Mouse (Mus musculus) fat pad, adult 2 months (tissue): ENCODE results near the gene Snx14.

Source experiments
- DNase-seq: peaks from one replicate; pipeline ENCODE4 v3.0.0-alpha.2; 2011; ENCODE audit warnings: low read depth, low spot score; ENCODE audit errors: extremely low read depth

Snx14 gene

GRCm38 (mm10) chr9:88388826-88389225 is 49.9 kb downstream of the Snx14 start:
- no peak for DNase-seq

- DNase-seq = no peak
Observed at GRCm38 (mm10) chr9:88380542-88380941, 58.2 kb downstream of the Snx14 start.

GRCm38 (mm10) chr9:88380076-88380475 is 58.7 kb downstream of the Snx14 start:
- DNase-seq = no peak

- DNase-seq = no peak
Observed at GRCm38 (mm10) chr9:88379057-88379456, 59.7 kb downstream of the Snx14 start.

- DNase-seq = no peak
Observed at GRCm38 (mm10) chr9:88377483-88377882, 61.3 kb downstream of the Snx14 start.

- DNase-seq = no peak
Observed at GRCm38 (mm10) chr9:88373001-88373400, 65.8 kb downstream of the Snx14 start.

- no peak for DNase-seq
Observed at GRCm38 (mm10) chr9:88371201-88371600, 67.6 kb downstream of the Snx14 start.

GRCm38 (mm10) chr9:88369666-88370065 is 69.1 kb downstream of the Snx14 start:
- no peak for DNase-seq

- no peak for DNase-seq
Observed at GRCm38 (mm10) chr9:88368476-88368875, 70.3 kb downstream of the Snx14 start.

GRCm38 (mm10) chr9:88367751-88368150 is 71.0 kb downstream of the Snx14 start:
- no peak for DNase-seq

- DNase-seq = no peak
Observed at GRCm38 (mm10) chr9:88367322-88367721, 71.4 kb downstream of the Snx14 start.

GRCm38 (mm10) chr9:88366819-88367218 is 71.9 kb downstream of the Snx14 start:
- DNase-seq = no peak

- DNase-seq = no peak
Observed at GRCm38 (mm10) chr9:88366308-88366707, 72.5 kb downstream of the Snx14 start.

GRCm38 (mm10) chr9:88363102-88363501 is 75.7 kb downstream of the Snx14 start:
- no peak for DNase-seq

- DNase-seq = no peak
Observed at GRCm38 (mm10) chr9:88362055-88362850, 76.5 kb downstream of the Snx14 start.

- no peak for DNase-seq
Observed at GRCm38 (mm10) chr9:88361211-88361909, 77.4 kb downstream of the Snx14 start.

- no peak for DNase-seq
Observed at GRCm38 (mm10) chr9:88359140-88359539, 79.6 kb downstream of the Snx14 start.

GRCm38 (mm10) chr9:88357173-88357572 is 81.6 kb downstream of the Snx14 start:
- no peak for DNase-seq

- no peak for DNase-seq
Observed at GRCm38 (mm10) chr9:88353459-88353858, 85.3 kb downstream of the Snx14 start.

GRCm38 (mm10) chr9:88352741-88353140 is 86.0 kb downstream of the Snx14 start:
- no peak for DNase-seq

- no peak for DNase-seq
Observed at GRCm38 (mm10) chr9:88351163-88351562, 87.6 kb downstream of the Snx14 start.

- DNase-seq = no peak
Observed at GRCm38 (mm10) chr9:88350317-88350716, 88.4 kb downstream of the Snx14 start.
